Mouse (Mus musculus) hindbrain, embryonic 16.5 days (tissue): ENCODE data around the gene Qrfpr. TPM values are rescaled to one million over a fixed set of nuclear protein-coding genes. Genes with fewer than 3 reads are reported as not detected.

Experiments
- ATAC-seq: fragments of 200-750 bp; cut with Nextera tagmentation; 2 replicates; pipeline ENCODE4 v1.8.0; 2017; ENCODE audit warnings: moderate TSS enrichment, moderate library complexity
- H3K27ac ChIP-seq: fragments of 300-500 bp; sonication (generic); 2 replicates; pipeline ENCODE4 v1.5.1; 2014; ENCODE audit warnings: low read depth, mild to moderate bottlenecking, control low read depth, low read length, moderate library complexity
- H3K27me3 ChIP-seq: fragments of 300-500 bp; sonication (generic); replicated peaks from 2 replicates; pipeline ENCODE4 v1.6.1; 2014; ENCODE audit warnings: low read length; ENCODE audit not compliant: control insufficient read depth, insufficient read depth
- H3K36me3 ChIP-seq: fragments of 300-500 bp; sonication (generic); 2 replicates; pipeline ENCODE4 v1.6.1; 2014; ENCODE audit warnings: mild to moderate bottlenecking, low read length, moderate library complexity, mixed read lengths; ENCODE audit not compliant: control insufficient read depth, insufficient read depth
- H3K4me1 ChIP-seq: fragments of 300-500 bp; sonication (generic); 2 replicates; pipeline ENCODE4 v1.6.1; 2014; ENCODE audit warnings: low read depth, low read length; ENCODE audit not compliant: control insufficient read depth, insufficient read depth
- H3K4me2 ChIP-seq: fragments of 300-500 bp; sonication (generic); 2 replicates; pipeline ENCODE4 v1.6.1; 2014; ENCODE audit warnings: mild to moderate bottlenecking, low read length, control low read depth, moderate library complexity
- H3K4me3 ChIP-seq: fragments of 300-500 bp; sonication (generic); 2 replicates; pipeline ENCODE4 v1.5.1; 2014; ENCODE audit warnings: mild to moderate bottlenecking, low read length, control low read depth, moderate library complexity
- H3K9ac ChIP-seq: fragments of 300-500 bp; sonication (generic); 2 replicates; pipeline ENCODE4 v1.6.1; 2014; ENCODE audit warnings: low read depth, mild to moderate bottlenecking, control low read depth, low read length, moderate library complexity
- H3K9me3 ChIP-seq: fragments of 300-500 bp; sonication (generic); 2 replicates; pipeline ENCODE4 v1.6.1; 2014; ENCODE audit warnings: mild to moderate bottlenecking, low read length, moderate library complexity; ENCODE audit not compliant: control insufficient read depth
- WGBS: fragments of 180-500 bp; shearing (Covaris S2); extraction: QIAGEN DNeasy Blood & Tissue Kit; methylation state at CpG from one replicate; pipeline ENCODE4 v1.1.7; 2014; 5-methylcytosine and 5-hydroxymethylcytosine counted together
- polyA plus RNA-seq: library from polyadenylated mRNA; unstranded; fragments of >200 nt; fragmentation: Nextera tagmentation; extraction: Ambion mirVana; gene quantifications from 2 replicates; pipeline ENCODE4 v1.2.1, GENCODE M21; 2015

The Qrfpr gene
- polyA plus RNA-seq, 1 experiment from 2014 or later = 2.2 TPM

- no peaks in the 10 kb centered on the region for H3K36me3 ChIP-seq
- H3K9me3 ChIP-seq = no peaks in the 10 kb centered on the region
- peak; percentile 26; the same call in 1 of the 2 replicates for ATAC-seq
- no peak overlapping the region for H3K4me2 ChIP-seq
- no peaks in the 10 kb centered on the region for H3K4me1 ChIP-seq
- H3K27ac ChIP-seq = no peak overlapping the region
- no peaks in the 10 kb centered on the region for H3K27me3 ChIP-seq
- no peak overlapping the region for H3K4me3 ChIP-seq
- WGBS = 56% methylated on average over 2 of the region's 2 CpGs
- H3K9ac ChIP-seq = no peak overlapping the region
These were observed 11.2 kb downstream of the Qrfpr start for GRCm38 (mm10) chr3:36210939-36211338.

GRCm38 (mm10) chr3:36209776-36210555 is 12.1 kb downstream of the Qrfpr start:
- H3K9ac ChIP-seq = peak overlapping the region; percentile 4; the same call in 1 of the 2 replicates
- no peaks in the 10 kb centered on the region for H3K36me3 ChIP-seq
- no peaks in the 10 kb centered on the region for H3K27me3 ChIP-seq
- no peaks in the 10 kb centered on the region for H3K9me3 ChIP-seq
- H3K4me3 ChIP-seq = no peak overlapping the region
- H3K4me1 ChIP-seq = no peaks in the 10 kb centered on the region
- ATAC-seq = peak; percentile 91
- WGBS = 56% methylated on average over 11 of the region's 11 CpGs
- 0 out of 2 replicates have a peak overlapping the region, but pooled peaks have one; percentile 5 for H3K4me2 ChIP-seq
- H3K27ac ChIP-seq = no peak overlapping the region

GRCm38 (mm10) chr3:36207520-36208264 is 14.4 kb downstream of the Qrfpr start:
- no peak overlapping the region for H3K9ac ChIP-seq
- H3K27ac ChIP-seq = no peak overlapping the region
- ATAC-seq = no peak
- 70% methylated on average over 19 of the region's 19 CpGs for WGBS
- no peak overlapping the region for H3K4me3 ChIP-seq
- no peak overlapping the region for H3K4me2 ChIP-seq
- no peaks in the 10 kb centered on the region for H3K36me3 ChIP-seq
- no peaks in the 10 kb centered on the region for H3K9me3 ChIP-seq
- H3K4me1 ChIP-seq = no peaks in the 10 kb centered on the region
- H3K27me3 ChIP-seq = no peaks in the 10 kb centered on the region

- 79% methylated on average over 7 of the region's 7 CpGs for WGBS
- Histone ChIP-seq H3K9me3 (no peaks in the 10 kb centered on the region), H3K36me3 (no peaks in the 10 kb centered on the region)
These were observed 19.2 kb downstream of the Qrfpr start for GRCm38 (mm10) chr3:36202932-36203331.

GRCm38 (mm10) chr3:36201098-36201497 is 21.0 kb downstream of the Qrfpr start:
- Histone ChIP-seq H3K27me3 (no peaks in the 10 kb centered on the region), H3K9me3 (no peaks in the 10 kb centered on the region), H3K4me3 (no peak overlapping the region), H3K9ac (no peak overlapping the region), H3K4me2 (no peak overlapping the region), H3K36me3 (no peaks in the 10 kb centered on the region), H3K27ac (no peak overlapping the region), H3K4me1 (no peaks in the 10 kb centered on the region)
- ATAC-seq = no peak
- 69% methylated on average over 5 of the region's 5 CpGs for WGBS

More at GRCm38 (mm10) chr3:36202932-36203331, 19.2 kb downstream of the Qrfpr start:
- H3K27ac ChIP-seq = no peak overlapping the region
- H3K9ac ChIP-seq = no peak overlapping the region
- no peak overlapping the region for H3K4me3 ChIP-seq
- no peak for ATAC-seq
- H3K4me1 ChIP-seq = no peaks in the 10 kb centered on the region
- H3K27me3 ChIP-seq = no peaks in the 10 kb centered on the region
- H3K4me2 ChIP-seq = no peak overlapping the region

- Histone ChIP-seq H3K27me3 (no peaks in the 10 kb centered on the region), H3K9me3 (no peaks in the 10 kb centered on the region), H3K4me2 (no peak overlapping the region), H3K27ac (no peak overlapping the region), H3K9ac (no peak overlapping the region), H3K4me1 (no peaks in the 10 kb centered on the region), H3K36me3 (no peaks in the 10 kb centered on the region), H3K4me3 (no peak overlapping the region)
- 91% methylated on average over 8 of the region's 8 CpGs for WGBS
- ATAC-seq = no peak
These were observed 32.9 kb downstream of the Qrfpr start for GRCm38 (mm10) chr3:36189243-36189642.

- H3K27me3 ChIP-seq = no peaks in the 10 kb centered on the region
- no peak overlapping the region for H3K9ac ChIP-seq
- no peak overlapping the region for H3K27ac ChIP-seq
- H3K9me3 ChIP-seq = no peaks in the 10 kb centered on the region
- ATAC-seq = no peak
- no peaks in the 10 kb centered on the region for H3K4me1 ChIP-seq
- H3K4me2 ChIP-seq = no peak overlapping the region
- 86% methylated on average over 4 of the region's 4 CpGs for WGBS
- no peaks in the 10 kb centered on the region for H3K36me3 ChIP-seq
- no peak overlapping the region for H3K4me3 ChIP-seq
These were observed 35.6 kb downstream of the Qrfpr start for GRCm38 (mm10) chr3:36186510-36186909.

- Histone ChIP-seq H3K4me1 (no peaks in the 10 kb centered on the region), H3K4me3 (no peak overlapping the region), H3K27ac (no peak overlapping the region), H3K36me3 (no peaks in the 10 kb centered on the region), H3K9me3 (no peaks in the 10 kb centered on the region), H3K4me2 (no peak overlapping the region), H3K27me3 (no peaks in the 10 kb centered on the region), H3K9ac (no peak overlapping the region)
- WGBS = 5% methylated on average over 4 of the region's 4 CpGs
- peak; percentile 52; the same call in 1 of the 2 replicates for ATAC-seq
These were observed 40.6 kb downstream of the Qrfpr start for GRCm38 (mm10) chr3:36181519-36181918.

- no peak for ATAC-seq
- Histone ChIP-seq H3K4me2 (no peak overlapping the region), H3K27me3 (no peaks in the 10 kb centered on the region), H3K4me3 (no peak overlapping the region), H3K27ac (no peak overlapping the region), H3K36me3 (0 out of 2 replicates have a peak, but pooled peaks cover 2% of the 10 kb centered on the region), H3K9me3 (no peaks in the 10 kb centered on the region), H3K9ac (no peak overlapping the region), H3K4me1 (no peaks in the 10 kb centered on the region)
- WGBS = 88% methylated on average over 2 of the region's 2 CpGs
These were observed 48.4 kb downstream of the Qrfpr start for GRCm38 (mm10) chr3:36173761-36174160.
